In genomic region chr1:179624354-179624753, GRCm38 (mm10) we compare ENCODE assay signal across 8 mouse cellular contexts. TPM values are rescaled to one million over a fixed set of nuclear protein-coding genes. Genes with fewer than 3 reads are reported as not detected.
DNase-seq lines count a peak whose midpoint lies in the region; ATAC-seq and TF ChIP-seq lines count a peak whose summit lies in the region.

No protein-coding gene starts in this region.

- 71% methylated on average over 4 of the region's 4 CpGs for WGBS in forebrain, postnatal 0 days
- WGBS in forebrain, embryonic 12.5 days, result 72% methylated on average over 4 of the region's 4 CpGs

- DNase-seq in forebrain, postnatal 0 days, result no peak
- DNase-seq in ovary, postnatal 36 days (ENCODE audit: low spot score), result peak; percentile 32
- no peak for DNase-seq in ovary, postnatal 10 days (ENCODE audit: low spot score)
- DNase-seq in cerebellum, adult 11-12 months, result peak; percentile 39
- peak; percentile 36 to 39 for DNase-seq in lung, adult 18-20 months
- peak; percentile 53 to 75 for DNase-seq in spleen, postnatal 10 days (ENCODE audit: low spot score in 2 of 2)

- H3K27me3 ChIP-seq in forebrain, postnatal 0 days (ENCODE audit: insufficient read depth, low read length), result no peaks in the 10 kb centered on the region
- no peaks in the 10 kb centered on the region for H3K27me3 ChIP-seq in forebrain, embryonic 12.5 days

- no peaks in the 10 kb centered on the region for H3K4me1 ChIP-seq in forebrain, postnatal 0 days (ENCODE audit: insufficient read depth)
- no peaks in the 10 kb centered on the region for H3K4me1 ChIP-seq in forebrain, embryonic 12.5 days

- H3K4me3 ChIP-seq in forebrain, postnatal 0 days (ENCODE audit: low read depth, low read length), result no peak overlapping the region
- H3K4me3 ChIP-seq in forebrain, embryonic 12.5 days (replicated peaks), result no peak overlapping the region

- no peaks in the 10 kb centered on the region for H3K9me3 ChIP-seq in forebrain, postnatal 0 days (ENCODE audit: low read length)
- no peaks in the 10 kb centered on the region for H3K9me3 ChIP-seq in forebrain, embryonic 12.5 days

- H3K27ac ChIP-seq in forebrain, postnatal 0 days (ENCODE audit: low read depth, low read length), result no peak overlapping the region
- H3K27ac ChIP-seq in forebrain, embryonic 12.5 days, result no peak overlapping the region

- ATAC-seq in forebrain, postnatal 0 days, result no peak
- ATAC-seq in forebrain, embryonic 12.5 days (ENCODE audit: low FRiP score), result no peak
- peak; percentile 87 for ATAC-seq in granulocyte monocyte progenitor cell, adult 5-6 weeks (replicated peaks; ENCODE audit: poor library complexity, severe bottlenecking)

- TF ChIP-seq CTCF in forebrain, postnatal 0 days (IDR thresholded peaks at IDR 0.05; ENCODE audit: low read depth), result peak; percentile 73

- H3K4me2 ChIP-seq in forebrain, postnatal 0 days (ENCODE audit: low read depth), result no peak overlapping the region
- H3K4me2 ChIP-seq in forebrain, embryonic 12.5 days, result no peak overlapping the region

- peaks cover 12% of the 10 kb centered on the region for H3K36me3 ChIP-seq in forebrain, postnatal 0 days (ENCODE audit: insufficient read depth)
- H3K36me3 ChIP-seq in forebrain, embryonic 12.5 days (replicated peaks), result peaks cover 15% of the 10 kb centered on the region

- no peak overlapping the region for H3K9ac ChIP-seq in forebrain, postnatal 0 days
- no peak overlapping the region for H3K9ac ChIP-seq in forebrain, embryonic 12.5 days

RNA-seq across cellular contexts. Expression of gene Sccpdh, which starts 43.7 kb away (rescaled TPM):
- total RNA-seq in forebrain, postnatal 0 days (2014; rRNA removed), result 108 and 115 TPM in 2 replicates
- polyA plus RNA-seq in forebrain, postnatal 0 days (2015; fragmentation: Nextera tagmentation; extraction: Ambion mirVana), result 164 and 168 TPM in 2 replicates
- polyA plus RNA-seq in forebrain, embryonic 12.5 days (2016; fragmentation: Nextera tagmentation; extraction: Ambion mirVana), result 82.2 and 83.1 TPM in 2 replicates
- total RNA-seq in granulocyte monocyte progenitor cell, adult 5-6 weeks (2014; fragmentation: Nextera tagmentation), result 14.8 and 20.4 TPM in 2 replicates
- total RNA-seq in granulocyte monocyte progenitor cell, adult 5-6 weeks (2017), result 49.9 and 60.4 TPM in 2 replicates

Comparison
In these comparisons a context has a peak if more than half of its experiments do, and no peak if none do; other contexts are left out.
1. DNase-seq: peak in ovary, postnatal 36 days (single experiment), cerebellum, adult 11-12 months (single experiment), lung, adult 18-20 months (2 of 2) and spleen, postnatal 10 days (2 of 2); none in forebrain, postnatal 0 days (single experiment) and ovary, postnatal 10 days (single experiment).